Mouse (Mus musculus): ENCODE results near the gene Rad51ap1.

GRCm38 (mm10) chr6:126966241-126967026 lies 27.0 kb upstream of the Rad51ap1 start:
- TF ChIP-seq MAFK (IDR thresholded peaks at IDR 0.05; ENCODE audit: insufficient read depth, low read depth, low read length) (no peak), CHD2 (IDR thresholded peaks at IDR 0.05; ENCODE audit: low read depth, low read length) (no peak), HCFC1 (IDR thresholded peaks at IDR 0.05; ENCODE audit: borderline replicate concordance, insufficient read depth, low read length) (no peak), ZC3H11A (IDR thresholded peaks at IDR 0.05; ENCODE audit: borderline replicate concordance, low read depth, low read length) (no peak)

Measured in ES-E14 (cell line).